Mouse (Mus musculus): Measurements from ENCODE around the gene Gmds. TPM values are rescaled to one million over a fixed set of nuclear protein-coding genes. Genes with fewer than 3 reads are reported as not detected.
A peak's percentile ranks its signal among the peaks of the same experiment; 100 is the strongest.

The Gmds gene
- polyA plus RNA-seq, 1 experiment from 2014 or later = 29.7 TPM

GRCm38 (mm10) chr13:31955171-31955570 is 383.4 kb downstream of the Gmds start:
- DNase-seq (ENCODE audit: low spot score) = no peak
- H3K27ac ChIP-seq (replicated peaks) = no peak overlapping the region
- H3K4me3 ChIP-seq = no peak overlapping the region
- no peaks in the 10 kb centered on the region for H3K36me3 ChIP-seq (replicated peaks)
- no peaks in the 10 kb centered on the region for H3K27me3 ChIP-seq (replicated peaks; ENCODE audit: low read depth, poor library complexity, severe bottlenecking)
- WGBS = 29% methylated on average over 7 of the region's 7 CpGs
- H3K9me3 ChIP-seq = no peaks in the 10 kb centered on the region
- peaks cover 33% of the 10 kb centered on the region for H3K4me1 ChIP-seq

DNA sequence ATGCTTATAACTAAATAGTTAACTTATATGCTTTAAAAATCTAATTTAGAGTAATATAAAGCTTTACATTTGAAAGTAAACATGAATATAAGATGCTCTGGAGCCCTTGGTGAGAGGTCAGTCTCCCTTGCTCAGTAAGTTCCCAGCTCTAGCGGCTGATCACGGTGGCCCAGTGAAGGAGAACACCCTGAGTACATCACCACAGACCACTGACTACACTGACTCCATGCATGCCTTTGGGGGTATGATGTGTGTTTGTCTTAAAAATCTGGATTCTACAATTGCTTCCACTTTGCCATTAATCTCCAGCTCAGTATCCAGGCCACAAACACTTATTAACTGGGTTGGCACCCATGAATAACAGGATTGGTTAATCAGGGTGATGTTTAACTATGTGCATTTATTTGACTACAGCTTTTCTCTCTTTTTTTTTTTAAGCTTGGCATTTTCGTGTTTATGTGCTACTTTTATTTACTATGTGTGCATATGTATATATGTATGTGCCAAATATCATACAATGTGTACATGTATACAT is 393.8 kb downstream of the Gmds start:
- Histone ChIP-seq H3K36me3 (replicated peaks) (no peaks in the 10 kb centered on the region), H3K4me3 (no peak overlapping the region), H3K4me1 (peaks cover 14% of the 10 kb centered on the region), H3K27ac (replicated peaks) (no peak overlapping the region), H3K9me3 (no peaks in the 10 kb centered on the region), H3K27me3 (replicated peaks; ENCODE audit: low read depth, poor library complexity, severe bottlenecking) (no peaks in the 10 kb centered on the region)
- WGBS = 90% methylated on average over 3 of the region's 3 CpGs
- no peak for DNase-seq (ENCODE audit: low spot score)

GRCm38 (mm10) chr13:31943482-31944275 is 394.9 kb downstream of the Gmds start:
- peaks cover 14% of the 10 kb centered on the region for H3K4me1 ChIP-seq
- H3K36me3 ChIP-seq (replicated peaks) = no peaks in the 10 kb centered on the region
- peaks cover 5% of the 10 kb centered on the region; the same call in 1 of the 2 replicates for H3K27me3 ChIP-seq (replicated peaks; ENCODE audit: low read depth, poor library complexity, severe bottlenecking)
- DNase-seq (ENCODE audit: low spot score) = peak; percentile 49
- no peaks in the 10 kb centered on the region for H3K9me3 ChIP-seq
- peak overlapping the region; percentile 31; the same call in 1 of the 2 replicates for H3K27ac ChIP-seq (replicated peaks)
- no peak overlapping the region for H3K4me3 ChIP-seq
- WGBS = 28% methylated on average over 7 of the region's 7 CpGs

DNA sequence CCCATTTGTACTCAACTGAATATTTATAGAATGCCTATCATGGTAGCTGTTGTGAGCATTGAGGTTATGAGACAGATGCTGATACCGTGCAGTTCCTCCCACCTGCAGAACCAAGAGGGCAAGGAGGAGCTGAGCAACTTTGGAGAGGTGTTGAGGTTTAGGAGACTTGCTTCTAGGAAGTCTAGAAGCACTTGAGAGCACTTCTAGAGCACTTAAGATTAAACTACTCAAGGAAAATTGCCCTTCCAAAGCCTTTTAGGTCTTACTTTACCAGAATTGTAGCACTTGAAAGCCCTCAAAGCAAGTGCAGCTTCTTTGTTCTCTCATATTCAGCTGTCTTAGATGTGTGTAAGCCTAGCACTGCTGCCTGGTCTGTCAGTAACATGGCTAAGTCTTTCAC is 409.2 kb downstream of the Gmds start:
- Histone ChIP-seq H3K9me3 (no peaks in the 10 kb centered on the region), H3K27me3 (replicated peaks; ENCODE audit: low read depth, poor library complexity, severe bottlenecking) (no peaks in the 10 kb centered on the region; the same call in 1 of the 2 replicates), H3K4me1 (no peaks in the 10 kb centered on the region), H3K36me3 (replicated peaks) (no peaks in the 10 kb centered on the region), H3K27ac (replicated peaks) (no peak overlapping the region), H3K4me3 (no peak overlapping the region)
- DNase-seq (ENCODE audit: low spot score) = no peak
- 90% methylated on average over 1 of the region's 1 CpGs for WGBS

DNA sequence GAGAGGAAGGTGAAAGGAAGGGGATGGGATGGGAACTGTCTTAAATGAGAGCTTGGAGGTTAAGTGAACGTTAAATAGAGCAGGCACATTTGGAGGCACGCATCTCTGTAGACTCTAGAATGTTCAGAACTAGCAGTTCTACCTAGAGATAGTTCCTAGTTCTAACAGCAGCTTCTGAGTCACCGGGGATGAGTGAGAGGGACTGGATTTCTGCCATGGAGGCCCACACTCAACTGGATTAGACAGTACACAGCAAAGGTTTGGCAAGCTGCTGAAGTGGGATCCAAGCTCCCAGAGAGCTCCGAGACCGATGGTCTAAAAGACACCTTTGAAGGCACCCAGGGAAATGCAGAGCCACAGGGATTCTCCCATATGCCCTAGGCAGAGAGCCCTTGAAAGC is 411.9 kb downstream of the Gmds start:
- Histone ChIP-seq H3K36me3 (replicated peaks) (no peaks in the 10 kb centered on the region), H3K27ac (replicated peaks) (no peak overlapping the region), H3K4me1 (no peaks in the 10 kb centered on the region), H3K4me3 (no peak overlapping the region), H3K9me3 (no peaks in the 10 kb centered on the region), H3K27me3 (replicated peaks; ENCODE audit: low read depth, poor library complexity, severe bottlenecking) (no peaks in the 10 kb centered on the region; the same call in 1 of the 2 replicates)
- WGBS = 76% methylated on average over 5 of the region's 5 CpGs
- no peak for DNase-seq (ENCODE audit: low spot score)

DNA sequence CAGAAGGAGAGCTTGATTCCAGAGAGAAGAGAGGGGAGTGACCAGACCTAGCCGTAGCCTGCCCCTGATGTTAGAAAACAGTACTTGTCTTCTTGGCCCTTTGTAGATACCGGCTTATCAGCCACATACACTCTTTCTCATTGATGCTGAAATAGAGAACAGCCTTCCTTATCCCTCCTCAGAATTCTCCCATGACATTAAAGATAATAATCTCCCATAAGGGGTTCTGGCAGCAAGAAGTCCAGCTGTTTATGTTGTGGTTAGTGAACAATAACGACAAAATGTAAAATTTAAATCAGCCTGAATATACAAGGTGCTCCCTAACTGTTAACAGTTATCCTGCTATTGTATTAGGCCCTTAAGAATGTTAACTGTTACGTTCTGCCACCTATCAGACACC is 414.0 kb downstream of the Gmds start:
- H3K4me3 ChIP-seq = no peak overlapping the region
- H3K27me3 ChIP-seq (replicated peaks; ENCODE audit: low read depth, poor library complexity, severe bottlenecking) = no peaks in the 10 kb centered on the region
- no peak for DNase-seq (ENCODE audit: low spot score)
- no peaks in the 10 kb centered on the region for H3K4me1 ChIP-seq
- no peaks in the 10 kb centered on the region for H3K36me3 ChIP-seq (replicated peaks)
- WGBS = 81% methylated on average over 4 of the region's 4 CpGs
- H3K9me3 ChIP-seq = no peaks in the 10 kb centered on the region
- H3K27ac ChIP-seq (replicated peaks) = no peak overlapping the region

DNA sequence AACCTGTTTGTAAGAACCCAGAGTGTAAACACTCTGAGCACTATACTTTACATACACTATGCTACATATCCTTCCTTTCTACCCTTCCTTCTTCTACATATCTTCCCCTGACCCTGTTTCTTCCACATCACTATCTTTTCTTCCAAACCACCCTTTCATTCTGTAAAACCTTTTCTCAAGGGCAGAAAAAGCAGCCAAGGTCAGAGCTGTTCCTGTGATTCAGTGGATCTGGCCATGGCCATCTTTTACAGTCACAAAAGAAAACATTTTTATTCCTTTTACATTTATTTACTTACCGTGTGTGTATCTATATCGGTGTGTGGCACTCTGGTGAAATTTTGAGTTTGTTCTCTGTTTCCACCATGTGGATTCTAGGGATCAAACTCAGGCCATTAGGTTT is 418.8 kb downstream of the Gmds start:
- Histone ChIP-seq H3K27ac (replicated peaks) (no peak overlapping the region), H3K4me1 (peaks cover 19% of the 10 kb centered on the region), H3K4me3 (no peak overlapping the region), H3K27me3 (replicated peaks; ENCODE audit: low read depth, poor library complexity, severe bottlenecking) (peaks cover 14% of the 10 kb centered on the region; the same call in 1 of the 2 replicates), H3K9me3 (no peaks in the 10 kb centered on the region), H3K36me3 (replicated peaks) (no peaks in the 10 kb centered on the region)
- no peak for DNase-seq (ENCODE audit: low spot score)
- WGBS = 90% methylated on average over 2 of the region's 2 CpGs

DNA sequence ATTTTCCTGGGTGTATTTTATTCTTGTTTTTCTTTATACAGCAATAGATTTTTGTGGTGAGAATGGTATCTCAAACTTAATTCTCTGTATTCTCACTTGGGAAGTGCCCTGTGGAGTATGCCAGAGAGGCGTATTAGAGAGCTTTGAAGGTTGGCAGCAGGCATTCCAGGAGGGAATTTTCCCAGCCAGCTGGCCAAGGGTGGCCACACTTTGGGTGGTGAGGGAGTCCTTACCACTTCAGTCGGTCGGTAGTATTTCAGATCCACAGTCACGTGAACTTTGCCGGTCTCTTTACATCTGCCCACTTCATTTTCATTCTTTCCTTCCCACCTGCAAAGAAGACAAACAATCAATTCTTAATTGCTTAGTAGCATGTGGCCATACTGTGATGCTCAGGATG is 421.2 kb downstream of the Gmds start:
- no peaks in the 10 kb centered on the region for H3K36me3 ChIP-seq (replicated peaks)
- H3K4me1 ChIP-seq = peaks cover 25% of the 10 kb centered on the region
- 52% methylated on average over 5 of the region's 5 CpGs for WGBS
- no peak overlapping the region for H3K4me3 ChIP-seq
- DNase-seq (ENCODE audit: low spot score) = no peak
- H3K27ac ChIP-seq (replicated peaks) = no peak overlapping the region
- no peaks in the 10 kb centered on the region for H3K9me3 ChIP-seq
- peaks cover 17% of the 10 kb centered on the region; the same call in 1 of the 2 replicates for H3K27me3 ChIP-seq (replicated peaks; ENCODE audit: low read depth, poor library complexity, severe bottlenecking)

DNA sequence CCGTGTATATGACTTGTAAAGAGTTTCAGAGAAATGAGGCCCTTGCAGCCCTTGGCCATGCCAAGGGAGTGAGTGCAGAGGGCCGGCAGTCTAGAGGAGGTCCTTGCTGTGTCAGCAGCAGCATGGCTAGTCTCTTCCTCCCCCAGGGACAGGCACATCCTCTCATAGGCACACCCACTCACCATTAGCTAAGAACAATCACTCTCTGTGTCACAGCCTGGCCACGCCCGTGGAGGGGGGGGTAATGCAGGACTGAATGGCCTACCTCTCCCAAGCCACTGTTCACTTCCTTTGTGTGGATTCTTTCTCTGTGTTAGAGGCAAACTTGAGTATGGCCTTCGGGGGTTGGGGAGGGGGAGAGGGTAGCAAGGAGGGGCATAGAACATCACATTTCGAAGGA is 422.8 kb downstream of the Gmds start:
- peak; percentile 24 for DNase-seq (ENCODE audit: low spot score)
- H3K9me3 ChIP-seq = no peaks in the 10 kb centered on the region
- peaks cover 17% of the 10 kb centered on the region; the same call in 1 of the 2 replicates for H3K27me3 ChIP-seq (replicated peaks; ENCODE audit: low read depth, poor library complexity, severe bottlenecking)
- H3K36me3 ChIP-seq (replicated peaks) = no peaks in the 10 kb centered on the region
- no peak overlapping the region for H3K4me3 ChIP-seq
- WGBS = 46% methylated on average over 6 of the region's 6 CpGs
- peaks cover 41% of the 10 kb centered on the region for H3K4me1 ChIP-seq
- peak overlapping the region; percentile 19; the same call in 1 of the 2 replicates for H3K27ac ChIP-seq (replicated peaks)

- peak; percentile 20 for DNase-seq (ENCODE audit: low spot score)
- 54% methylated on average over 4 of the region's 4 CpGs for WGBS
Observed at GRCm38 (mm10) chr13:31914901-31915587, 423.5 kb downstream of the Gmds start.

GRCm38 (mm10) chr13:31911956-31912355 is 426.6 kb downstream of the Gmds start:
- H3K36me3 ChIP-seq (replicated peaks) = no peaks in the 10 kb centered on the region
- H3K9me3 ChIP-seq = no peaks in the 10 kb centered on the region
- H3K4me1 ChIP-seq = peaks cover 42% of the 10 kb centered on the region
- peak; percentile 75 for DNase-seq (ENCODE audit: low spot score)
- peaks cover 32% of the 10 kb centered on the region for H3K27me3 ChIP-seq (replicated peaks; ENCODE audit: low read depth, poor library complexity, severe bottlenecking)
- no peak overlapping the region for H3K4me3 ChIP-seq
- 6% methylated on average over 5 of the region's 5 CpGs for WGBS
- peak overlapping the region; percentile 72 for H3K27ac ChIP-seq (replicated peaks)

More at GRCm38 (mm10) chr13:31914901-31915587, 423.5 kb downstream of the Gmds start:
- H3K4me3 ChIP-seq = no peak overlapping the region
- H3K9me3 ChIP-seq = no peaks in the 10 kb centered on the region
- no peaks in the 10 kb centered on the region for H3K36me3 ChIP-seq (replicated peaks)
- peaks cover 45% of the 10 kb centered on the region for H3K4me1 ChIP-seq
- H3K27ac ChIP-seq (replicated peaks) = 0 out of 2 replicates have a peak overlapping the region, but pooled peaks have one; percentile 19
- peaks cover 17% of the 10 kb centered on the region; the same call in 1 of the 2 replicates for H3K27me3 ChIP-seq (replicated peaks; ENCODE audit: low read depth, poor library complexity, severe bottlenecking)

DNA sequence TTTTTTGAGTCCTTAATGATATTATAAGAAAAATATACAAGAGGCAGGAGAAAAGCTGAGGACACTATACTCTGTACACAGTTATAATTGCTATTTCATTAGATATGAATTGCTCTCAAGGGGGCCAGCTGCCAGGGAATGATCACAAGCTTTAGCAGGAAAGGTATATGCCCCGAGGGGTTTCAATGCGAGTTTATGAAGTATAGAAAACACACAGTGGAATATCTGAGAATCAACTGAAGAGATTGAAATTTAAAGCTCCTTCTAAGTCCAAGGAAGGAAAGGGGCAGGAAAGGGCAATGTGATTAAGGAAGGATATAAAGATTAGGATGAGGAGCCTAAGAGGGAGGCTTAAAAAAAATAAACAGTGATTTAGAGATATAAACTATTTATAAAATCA is 427.2 kb downstream of the Gmds start:
- H3K4me3 ChIP-seq = no peak overlapping the region
- H3K27ac ChIP-seq (replicated peaks) = no peak overlapping the region
- WGBS = 31% methylated on average over 2 of the region's 2 CpGs
- H3K36me3 ChIP-seq (replicated peaks) = no peaks in the 10 kb centered on the region
- DNase-seq (ENCODE audit: low spot score) = no peak
- H3K9me3 ChIP-seq = no peaks in the 10 kb centered on the region
- peaks cover 27% of the 10 kb centered on the region for H3K27me3 ChIP-seq (replicated peaks; ENCODE audit: low read depth, poor library complexity, severe bottlenecking)
- H3K4me1 ChIP-seq = peaks cover 45% of the 10 kb centered on the region
